Mouse (Mus musculus) MEL (cell line): ENCODE measurements around the gene Exosc6. TPM values are rescaled to one million over a fixed set of nuclear protein-coding genes. Genes with fewer than 3 reads are reported as not detected.
"Not testable (repeated sequence)": the region's sequence is repeated elsewhere in the genome, so short reads cannot be mapped to it uniquely, and the experiment has no call there.

ENCODE experiments used
- DNase-seq: peaks from one replicate; pipeline ENCODE4 v3.0.0; 2011; ENCODE audit warnings: low read depth, low spot score
- H3K27ac ChIP-seq: 2 replicates; pipeline ENCODE4 v1.5.1; 2012; ENCODE audit warnings: low read depth, mild to moderate bottlenecking, control low read depth, low read length, moderate library complexity; ENCODE audit not compliant: control insufficient read depth
- H3K27me3 ChIP-seq, 2 experiments: fragments of 150-350 bp in 1 of 2; sonication (generic) in 1 of 2; 2 replicates each; pipeline ENCODE4 v1.6.1; 2012; ENCODE audit warnings: low read length in 2 of 2, mild to moderate bottlenecking in 2 of 2, improper control_type of control experiment in 1 of 2, moderate library complexity in 1 of 2; ENCODE audit not compliant: insufficient read depth in 2 of 2, control insufficient read depth in 1 of 2
- H3K36me3 ChIP-seq, 2 experiments: 2 replicates each; pipeline ENCODE4 v1.6.1; 2012 to 2014; ENCODE audit warnings: low read length in 2 of 2, improper control_type of control experiment in 1 of 2, inconsistent platforms in 1 of 2, mild to moderate bottlenecking in 1 of 2; ENCODE audit not compliant: insufficient read depth in 2 of 2, control insufficient read depth in 1 of 2
- H3K4me1 ChIP-seq, 2 experiments: fragments of 150-350 bp in 1 of 2; sonication (generic) in 1 of 2; 2 replicates each; pipeline ENCODE4 v1.6.1; 2012; ENCODE audit warnings: low read length in 2 of 2, improper control_type of control experiment in 1 of 2, mild to moderate bottlenecking in 1 of 2; ENCODE audit not compliant: insufficient read depth in 2 of 2, control insufficient read depth in 1 of 2
- H3K4me3 ChIP-seq, 2 experiments: fragments of 150-350 bp in 1 of 2; sonication (generic) in 1 of 2; 2 replicates each; pipeline ENCODE4 v1.5.1; 2012; ENCODE audit warnings: low read depth in 2 of 2, low read length in 2 of 2, mild to moderate bottlenecking in 2 of 2, moderate library complexity in 2 of 2, control low read depth in 1 of 2, improper control_type of control experiment in 1 of 2; ENCODE audit not compliant: control insufficient read depth in 1 of 2, insufficient read depth in 1 of 2
- H3K79me2 ChIP-seq: 2 replicates; pipeline ENCODE4 v1.6.1; 2012; ENCODE audit warnings: mild to moderate bottlenecking, low read length, moderate library complexity; ENCODE audit not compliant: control insufficient read depth, poor library complexity, insufficient read depth
- H3K9ac ChIP-seq: 2 replicates; pipeline ENCODE4 v1.6.1; 2012; ENCODE audit warnings: low read depth, mild to moderate bottlenecking, control low read depth, low read length, moderate library complexity; ENCODE audit not compliant: control insufficient read depth, poor library complexity, severe bottlenecking
- H3K9me3 ChIP-seq: fragments of 150-350 bp; sonication (generic); replicated peaks from 2 replicates; pipeline ENCODE4 v1.6.1; 2012; ENCODE audit warnings: mild to moderate bottlenecking, low read length, improper control_type of control experiment, moderate library complexity; ENCODE audit not compliant: insufficient read depth
- CHD1 ChIP-seq: IDR thresholded peaks from 2 replicates; pipeline ENCODE4 v1.6.1; 2012; ENCODE audit warnings: low read depth, mild to moderate bottlenecking, inconsistent platforms, low read length, improper control_type of control experiment
- CHD2 ChIP-seq: IDR thresholded peaks from 2 replicates; pipeline ENCODE4 v1.6.1; 2011; ENCODE audit warnings: low read length, improper control_type of control experiment
- E2F4 ChIP-seq: IDR thresholded peaks from 2 replicates; pipeline ENCODE4 v1.6.1; 2011; ENCODE audit warnings: low read depth, low read length, improper control_type of control experiment, borderline replicate concordance
- ELF1 ChIP-seq: IDR thresholded peaks from 2 replicates; pipeline ENCODE4 v1.6.1; 2014; ENCODE audit warnings: low read depth, mild to moderate bottlenecking, inconsistent platforms, low read length, improper control_type of control experiment, moderate library complexity
- GABPA ChIP-seq: IDR thresholded peaks from 2 replicates; pipeline ENCODE4 v1.6.1; 2012; ENCODE audit warnings: low read depth, mild to moderate bottlenecking, inconsistent platforms, low read length, improper control_type of control experiment, moderate library complexity
- HCFC1 ChIP-seq: IDR thresholded peaks from 2 replicates; pipeline ENCODE4 v1.6.1; 2012; ENCODE audit warnings: low read depth, mild to moderate bottlenecking, inconsistent platforms, low read length, improper control_type of control experiment, moderate library complexity
- JUND ChIP-seq: IDR thresholded peaks from 2 replicates; pipeline ENCODE4 v1.6.1; 2011; ENCODE audit warnings: low read depth, mild to moderate bottlenecking, improper control_type of control experiment, low read length
- KAT2A ChIP-seq: conservative IDR thresholded peaks from 2 replicates; pipeline ENCODE4 v1.6.1; 2012; ENCODE audit warnings: low read depth, low read length, improper control_type of control experiment, inconsistent platforms
- MAFK ChIP-seq: IDR thresholded peaks from 2 replicates; pipeline ENCODE4 v1.6.1; 2011; ENCODE audit warnings: low read depth, mild to moderate bottlenecking, low read length, improper control_type of control experiment, borderline replicate concordance
- MAX ChIP-seq: IDR thresholded peaks from 2 replicates; pipeline ENCODE4 v1.6.1; 2011; ENCODE audit warnings: low read length, improper control_type of control experiment
- MAZ ChIP-seq: IDR thresholded peaks from 2 replicates; pipeline ENCODE4 v1.6.1; 2012; ENCODE audit warnings: low read depth, mild to moderate bottlenecking, inconsistent platforms, low read length, improper control_type of control experiment
- MYB ChIP-seq: IDR thresholded peaks from 2 replicates; pipeline ENCODE4 v1.6.1; 2011; ENCODE audit warnings: mild to moderate bottlenecking, low read depth, low read length, improper control_type of control experiment
- NELFE ChIP-seq: IDR thresholded peaks from 2 replicates; pipeline ENCODE4 v1.6.1; 2011; ENCODE audit warnings: low read depth, low read length, improper control_type of control experiment
- NRF1 ChIP-seq: IDR thresholded peaks from 2 replicates; pipeline ENCODE4 v1.6.1; 2014; ENCODE audit warnings: low read depth, mild to moderate bottlenecking, inconsistent platforms, low read length, improper control_type of control experiment, moderate library complexity; ENCODE audit not compliant: poor library complexity, insufficient read depth, severe bottlenecking
- POLR2A ChIP-seq, 2 experiments: IDR thresholded peaks; 2 replicates each; pipeline ENCODE4 v1.6.1; 2011 to 2012; ENCODE audit warnings: low read length in 2 of 2, mild to moderate bottlenecking in 2 of 2, control low read depth in 1 of 2, improper control_type of control experiment in 1 of 2, low read depth in 1 of 2, moderate library complexity in 1 of 2; ENCODE audit not compliant: control insufficient read depth in 1 of 2, insufficient read depth in 1 of 2, poor library complexity in 1 of 2
- POLR2AphosphoS2 ChIP-seq: IDR thresholded peaks from 2 replicates; pipeline ENCODE4 v1.6.1; 2011; ENCODE audit warnings: low read length, improper control_type of control experiment
- POLR2AphosphoS5 ChIP-seq: IDR thresholded peaks from 2 replicates; pipeline ENCODE4 v1.6.1; 2012; ENCODE audit warnings: low read depth, borderline replicate concordance, mild to moderate bottlenecking, inconsistent platforms, low read length, moderate library complexity, mixed read lengths
- RAD21 ChIP-seq: IDR thresholded peaks from 2 replicates; pipeline ENCODE4 v1.6.1; 2011; ENCODE audit warnings: mild to moderate bottlenecking, low read depth, low read length, improper control_type of control experiment
- TBP ChIP-seq: IDR thresholded peaks from 2 replicates; pipeline ENCODE4 v1.8.0; 2011; ENCODE audit warnings: low read depth, low read length, improper control_type of control experiment
- ZC3H11A ChIP-seq: IDR thresholded peaks from 2 replicates; pipeline ENCODE4 v1.6.1; 2012; ENCODE audit warnings: low read depth, mild to moderate bottlenecking, inconsistent platforms, low read length, improper control_type of control experiment
- ZKSCAN1 ChIP-seq: IDR thresholded peaks from 2 replicates; pipeline ENCODE4 v1.6.1; 2012; ENCODE audit warnings: low read depth, mild to moderate bottlenecking, inconsistent platforms, low read length, improper control_type of control experiment, moderate library complexity
- polyA plus RNA-seq, 2 experiments: library from polyadenylated mRNA; stranded (reverse) in 1 of 2; unstranded in 1 of 2; fragments of >175 nt in 1 of 2; fragments of >200 nt in 1 of 2; gene quantifications; 2 replicates each; pipeline versions ENCODE4 v1.2.1 to v1.2.4; 2012; ENCODE audit warnings: low replicate concordance in 2 of 2, low read depth in 1 of 2; ENCODE audit not compliant: insufficient read length in 2 of 2, insufficient read depth in 1 of 2, missing spikeins in 1 of 2
- total RNA-seq: library from RNA; depleted of rRNA; stranded (reverse); fragments of 300-350 nt; gene quantifications from 2 replicates; pipeline ENCODE4 v1.2.3, GENCODE M21; 2012

Exosc6 gene
- total and polyA plus RNA-seq, 3 experiments, result 8.0 to 26.4 TPM; not detected in 1

- TF ChIP-seq POLR2AphosphoS5, result no peak
- TF ChIP-seq POLR2A (IDR thresholded peaks at IDR 0.05; ENCODE audit: control insufficient read depth in 1 of 2, insufficient read depth in 1 of 2, low read depth in 1 of 2, low read length in 2 of 2, poor library complexity in 1 of 2), result peak; percentile 87 to 90; a peak in 3 of 4 replicates
- TF ChIP-seq MAZ, result no peak
- TF ChIP-seq, all 39 proteins: peak for 15
These were observed at the start of gene Exosc6 (continued) for GRCm38 (mm10) chr8:111056158-111056663.

DNA sequence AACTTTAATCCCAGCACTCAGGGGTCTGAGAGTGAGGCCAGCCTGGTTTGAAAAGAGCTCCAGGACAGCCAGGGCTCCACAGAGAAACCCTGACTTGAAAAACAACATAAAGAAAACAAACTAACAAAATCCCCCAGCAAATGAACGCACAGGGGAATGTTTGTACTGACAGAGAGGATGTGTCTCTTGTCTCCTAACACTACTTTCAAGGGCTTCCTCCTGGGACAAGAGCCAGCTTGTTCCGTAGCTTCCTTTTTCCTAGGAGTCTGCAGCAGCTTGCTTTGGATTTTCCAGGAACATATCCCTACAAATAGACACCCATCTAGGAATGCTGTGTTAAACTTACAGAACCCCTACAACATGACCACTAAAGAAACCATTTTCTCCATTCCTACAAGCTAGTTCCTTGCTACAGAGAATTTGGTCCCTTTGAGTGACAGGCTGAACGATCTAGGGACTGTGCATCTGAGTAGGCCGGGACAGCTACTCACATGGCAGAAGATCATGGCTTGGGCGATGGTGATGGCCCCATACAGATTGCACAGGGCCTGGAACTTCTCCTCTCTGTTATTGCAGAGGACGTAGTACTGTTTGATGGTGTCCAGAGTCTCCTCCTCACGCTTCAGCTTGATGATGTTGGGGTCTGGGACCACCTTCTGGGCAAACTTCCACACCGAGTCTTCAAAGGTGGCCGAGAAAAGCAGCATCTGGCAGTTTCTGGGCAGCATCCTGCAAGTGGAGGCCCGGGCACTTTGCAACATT, 45.7 kb upstream of the Exosc6 start:
- H3K79me2 ChIP-seq, H3K27ac ChIP-seq, H3K9ac ChIP-seq, H3K36me3 ChIP-seq, H3K9me3 ChIP-seq, H3K4me1 ChIP-seq, H3K4me3 ChIP-seq, DNase-seq, H3K27me3 ChIP-seq: not testable (repeated sequence)

DNA sequence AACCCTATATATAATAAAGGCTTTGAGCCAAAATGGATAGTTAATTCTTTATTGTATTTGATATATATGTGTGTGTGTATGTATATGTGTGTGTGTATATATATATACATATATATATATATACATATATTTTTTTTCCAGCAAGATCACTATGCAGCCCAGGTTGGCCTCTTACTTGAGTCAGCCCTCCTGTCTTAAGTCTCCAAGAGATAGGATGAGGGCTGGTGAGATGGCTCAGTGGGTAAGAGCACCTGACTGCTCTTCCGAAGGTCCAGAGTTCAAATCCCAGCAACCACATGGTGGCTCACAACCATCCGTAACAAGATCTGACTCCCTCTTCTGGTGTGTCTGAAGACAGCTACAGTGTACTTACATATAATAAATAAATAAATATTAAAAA, 29.5 kb upstream of the Exosc6 start:
- DNase-seq, result peak; percentile 17
- H3K27me3 ChIP-seq, H3K9me3 ChIP-seq, H3K27ac ChIP-seq, H3K4me1 ChIP-seq, H3K4me3 ChIP-seq, H3K79me2 ChIP-seq, H3K9ac ChIP-seq: not testable (repeated sequence)
- peaks cover 0 to 16% of the 10 kb centered on the region in 2 experiments; a peak in 2 of 4 replicates for H3K36me3 ChIP-seq
- peak; percentile 81 for TF ChIP-seq TBP

GRCm38 (mm10) chr8:111027391-111027937, 28.7 kb upstream of the Exosc6 start:
- H3K4me3 ChIP-seq, result peak overlapping the region; percentile 94 to 96
- peaks cover 0 to 16% of the 10 kb centered on the region in 2 experiments; a peak in 2 of 4 replicates for H3K36me3 ChIP-seq
- peak overlapping the region; percentile 61 for H3K27ac ChIP-seq
- H3K9ac ChIP-seq, result peak overlapping the region; percentile 83
- peak; percentile 92 for DNase-seq
- H3K4me1 ChIP-seq, result peaks cover 0 to 8% of the 10 kb centered on the region in 2 experiments; a peak in 2 of 4 replicates
- H3K27me3 ChIP-seq, result no peaks in the 10 kb centered on the region
- H3K9me3 ChIP-seq, result no peaks in the 10 kb centered on the region
- H3K79me2 ChIP-seq, result peaks cover 10% of the 10 kb centered on the region
- peak; percentile 58; the same call in 1 of the 2 replicates for TF ChIP-seq MAZ
- peak; percentile 76 for TF ChIP-seq NELFE
- TF ChIP-seq POLR2AphosphoS2, result peak; percentile 74; the same call in 1 of the 2 replicates
- peak; percentile 67 to 85; a peak in 3 of 4 replicates for TF ChIP-seq POLR2A (IDR thresholded peaks at IDR 0.05; ENCODE audit: control insufficient read depth in 1 of 2, insufficient read depth in 1 of 2, low read depth in 1 of 2, low read length in 2 of 2, poor library complexity in 1 of 2)
- peak; percentile 90 for TF ChIP-seq ELF1
- no peak for TF ChIP-seq ZKSCAN1
- TF ChIP-seq TBP, result peak; percentile 64; the same call in 1 of the 2 replicates
- TF ChIP-seq HCFC1, result peak; percentile 93
- no peak; the same call in 1 of the 2 replicates for TF ChIP-seq KAT2A
- TF ChIP-seq MYB, result no peak
- TF ChIP-seq E2F4, result no peak
- TF ChIP-seq MAFK, result no peak
- TF ChIP-seq NRF1, result no peak
- TF ChIP-seq JUND, result no peak
- peak; percentile 33; the same call in 1 of the 2 replicates for TF ChIP-seq ZC3H11A
- TF ChIP-seq RAD21, result no peak
- no peak for TF ChIP-seq GABPA
- no peak for TF ChIP-seq CHD2
- 0 out of 2 replicates have a peak, but pooled peaks have one; percentile 58 for TF ChIP-seq MAX
- TF ChIP-seq CHD1, result no peak
